Mouse (Mus musculus) adrenal gland, adult 18-20 months (tissue): ENCODE data around the gene Lexm. TPM values are rescaled to one million over a fixed set of nuclear protein-coding genes. Genes with fewer than 3 reads are reported as not detected.

Source experiments
- DNase-seq, 2 experiments: peaks; one replicate each; pipeline ENCODE4 v3.0.0; 2021 to 2022; ENCODE audit warnings: low spot score in 2 of 2
- total RNA-seq, 2 experiments: library from RNA; stranded (reverse); gene quantifications; 1 replicate in 1 of 2; 2 replicates in 1 of 2; pipeline ENCODE4 v1.2.3; 2021

The Lexm gene
- total RNA-seq, 2 experiments from 2014 or later: not detected

DNA sequence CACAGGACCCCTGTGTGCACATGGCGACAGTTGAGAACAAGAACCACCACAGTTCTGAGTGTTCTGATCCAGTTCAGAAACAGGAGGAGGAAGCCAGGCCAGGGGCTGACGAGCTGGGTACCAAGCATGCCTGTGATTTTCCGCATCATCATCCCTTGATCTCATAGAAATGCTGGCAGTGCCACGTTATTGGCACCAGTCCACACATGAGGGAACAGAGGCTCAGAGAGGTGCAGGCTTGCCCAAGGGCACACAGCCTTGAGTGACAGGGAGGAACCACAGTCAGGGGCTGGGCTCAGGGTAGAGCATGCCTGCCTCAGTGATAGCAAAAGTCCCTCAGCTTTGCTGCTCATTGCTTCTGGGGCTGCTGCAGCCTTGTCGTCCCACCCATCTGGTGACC is 10.8 kb upstream of the Lexm start:
- no peak for DNase-seq

DNA sequence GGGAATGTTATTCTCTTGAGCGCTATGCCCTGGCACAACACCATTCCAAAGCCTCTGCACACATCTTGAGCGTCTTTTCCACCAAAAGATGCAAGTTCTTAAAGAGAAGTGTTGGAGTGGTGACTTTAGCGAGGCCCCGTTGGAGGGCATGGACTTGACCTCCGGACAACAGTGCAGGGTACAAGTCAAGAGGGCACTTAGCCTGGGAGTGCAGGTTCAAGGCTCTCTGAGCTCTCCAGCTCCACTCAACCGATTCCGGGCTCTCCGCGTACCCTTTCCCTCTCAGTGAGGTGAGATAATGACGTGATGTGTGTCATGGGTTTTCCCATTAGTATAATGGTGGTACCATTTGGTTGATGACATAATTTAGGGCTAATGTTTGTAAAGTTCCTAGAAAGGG is 7.2 kb upstream of the Lexm start:
- no peak for DNase-seq

DNA sequence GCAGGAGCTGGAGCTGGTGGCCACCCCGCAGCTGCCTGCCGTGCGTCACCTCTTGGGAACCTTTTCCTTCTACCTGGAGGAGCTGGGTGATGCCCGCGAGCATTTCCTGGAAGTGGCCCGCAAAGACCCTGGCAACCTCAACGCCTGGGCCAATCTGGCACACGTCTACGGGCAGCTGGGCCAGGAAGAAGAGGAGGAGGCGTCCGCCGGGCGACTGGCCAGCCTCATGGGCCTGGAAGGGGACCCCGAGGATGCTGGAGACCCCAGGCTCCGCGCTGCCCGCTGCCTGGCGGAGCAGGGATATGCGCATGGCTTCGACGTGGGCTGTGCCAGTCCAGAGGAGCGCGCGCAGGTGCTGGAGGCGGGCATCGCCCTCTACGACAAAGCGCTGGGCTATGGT is 5.7 kb upstream of the Lexm start:
- no peak for DNase-seq

DNA sequence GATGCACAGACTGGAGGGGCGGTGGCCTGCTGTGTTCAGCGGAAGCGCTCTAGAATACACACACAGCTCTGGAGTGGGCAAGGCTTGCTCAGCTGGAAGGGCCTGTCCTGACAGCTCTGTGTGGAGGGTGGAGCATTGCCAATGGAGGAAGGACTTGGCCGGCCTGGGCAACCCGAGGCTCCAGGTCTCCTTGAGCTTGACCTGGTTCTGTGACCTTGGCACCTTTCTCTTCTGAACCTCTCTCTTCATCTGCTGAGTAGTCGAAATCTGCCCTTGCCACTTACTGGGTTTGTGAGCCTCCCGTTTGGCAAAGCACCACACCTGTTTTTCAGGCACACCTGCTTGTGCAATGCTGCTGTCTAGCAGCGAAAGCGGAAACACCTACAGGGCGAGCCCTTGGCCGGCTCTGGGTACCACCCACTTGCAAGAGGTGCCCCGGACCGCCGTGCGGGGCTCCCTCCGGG is 5.0 kb upstream of the Lexm start, which contains the start of gene Ttc22:
TSS of gene Ttc22 (plus strand) at position 403 of the 464 bp plus-strand sequence.
- DNase-seq: no peak

DNA sequence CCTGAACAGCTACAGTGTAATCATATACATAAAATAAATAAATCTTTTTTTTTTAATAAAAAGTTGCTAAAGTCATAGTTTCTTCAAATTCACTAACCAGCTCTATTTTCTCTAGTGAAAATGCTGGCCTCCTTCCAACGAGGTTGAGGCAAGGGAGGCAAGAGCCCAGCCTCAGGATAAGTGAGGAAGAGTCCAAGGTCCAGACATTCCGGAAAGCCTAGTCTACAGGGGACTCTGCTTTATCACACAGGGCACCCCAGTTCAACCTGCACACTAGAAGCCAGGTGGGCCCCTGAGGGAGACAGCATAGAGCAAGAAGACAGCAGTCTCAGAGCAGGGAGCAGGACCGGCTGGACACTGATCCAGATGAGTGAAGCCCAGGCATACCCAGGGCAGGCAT is 4.4 kb upstream of the Lexm start:
- no peak for DNase-seq

DNA sequence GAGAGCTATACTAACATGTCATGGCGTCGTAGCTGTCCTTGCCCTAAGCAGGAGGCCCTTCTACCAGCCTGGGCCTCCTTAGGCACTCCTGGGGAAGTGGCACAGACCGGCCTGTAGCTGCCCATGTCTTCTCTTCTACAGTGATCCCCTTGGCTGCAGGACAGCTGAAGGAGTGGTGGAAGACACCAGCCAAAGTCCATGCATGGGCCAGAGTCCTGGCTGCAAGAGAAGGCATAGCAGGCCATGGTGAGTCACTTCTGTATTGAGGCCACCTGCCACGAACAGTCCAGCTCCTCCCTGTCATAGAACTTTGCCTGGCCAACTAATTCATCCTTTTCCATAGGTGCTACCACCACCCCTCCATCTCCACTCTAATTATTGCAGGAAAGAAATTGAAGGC is 1.9 kb upstream of the Lexm start:
- no peak for DNase-seq

DNA sequence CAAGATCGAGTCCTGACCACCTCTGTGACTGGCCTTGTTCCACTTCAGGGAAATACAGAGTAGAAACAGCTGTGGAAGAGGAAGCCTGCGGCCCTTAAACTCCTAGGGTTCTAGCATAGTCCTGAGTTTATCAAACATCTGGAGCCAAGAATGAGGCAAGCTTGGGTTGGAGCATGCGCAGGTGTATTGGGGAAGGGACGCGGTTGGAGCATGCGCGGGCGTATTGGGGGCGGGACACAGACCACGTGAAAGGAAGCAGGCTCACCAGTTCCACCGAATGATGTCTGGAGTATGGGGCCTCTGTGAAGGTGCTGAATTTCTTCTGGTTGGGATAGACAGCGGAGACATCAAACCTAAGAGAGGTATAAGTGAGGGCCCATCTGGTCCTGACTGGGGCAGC is 1.4 kb downstream of the Lexm start:
- no peak for DNase-seq

DNA sequence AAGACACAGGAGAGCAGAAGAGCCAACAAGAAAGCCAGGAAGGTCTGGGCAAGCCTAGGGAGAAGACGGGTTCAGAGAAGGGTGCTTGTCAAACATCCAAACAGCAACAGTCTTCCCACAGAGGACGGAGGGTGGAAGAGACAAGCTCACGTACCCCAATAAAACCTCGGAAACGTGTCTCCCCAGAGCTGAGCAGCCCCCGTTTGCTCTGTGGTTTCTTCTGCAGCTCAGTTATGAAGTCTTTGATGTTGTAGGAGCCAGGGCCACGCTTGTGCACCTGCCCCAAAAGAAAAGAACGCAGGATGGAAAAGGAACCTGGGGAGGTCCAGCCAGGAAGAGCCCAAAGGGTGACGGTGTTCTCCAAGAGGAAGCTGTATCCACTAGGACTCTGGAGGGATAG is 2.2 kb downstream of the Lexm start:
- no peak for DNase-seq

DNA sequence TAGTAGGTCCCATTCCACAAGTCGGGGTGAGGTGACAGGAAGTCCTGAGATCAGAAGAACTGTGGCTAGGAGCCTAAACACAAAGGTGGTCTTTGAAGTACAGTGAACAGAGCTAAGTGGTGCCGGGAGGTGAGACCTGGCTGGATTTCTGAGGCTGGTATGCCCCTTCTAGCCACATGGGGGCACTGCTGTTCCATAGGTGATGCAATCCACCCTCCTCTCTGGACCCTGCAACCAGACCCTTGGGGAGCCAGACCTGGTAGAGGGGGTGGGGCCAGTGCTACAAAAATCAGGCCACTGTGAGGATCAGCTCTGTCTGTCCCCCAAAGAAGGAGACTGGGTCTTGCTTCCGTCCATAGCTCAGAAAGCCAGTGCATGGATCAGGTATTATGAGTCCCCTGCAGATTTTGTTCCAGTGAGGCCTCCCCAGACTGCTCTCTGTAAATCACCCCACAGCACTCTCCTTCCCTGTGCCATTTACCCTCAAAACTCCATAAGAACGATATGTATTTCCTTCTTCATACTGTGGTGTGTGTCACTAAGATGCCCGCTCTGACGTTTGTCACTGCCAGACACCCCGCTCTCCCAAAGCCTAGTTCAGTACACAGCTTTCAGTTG is 2.8 kb downstream of the Lexm start:
- DNase-seq: peak; percentile 58 to 59

DNA sequence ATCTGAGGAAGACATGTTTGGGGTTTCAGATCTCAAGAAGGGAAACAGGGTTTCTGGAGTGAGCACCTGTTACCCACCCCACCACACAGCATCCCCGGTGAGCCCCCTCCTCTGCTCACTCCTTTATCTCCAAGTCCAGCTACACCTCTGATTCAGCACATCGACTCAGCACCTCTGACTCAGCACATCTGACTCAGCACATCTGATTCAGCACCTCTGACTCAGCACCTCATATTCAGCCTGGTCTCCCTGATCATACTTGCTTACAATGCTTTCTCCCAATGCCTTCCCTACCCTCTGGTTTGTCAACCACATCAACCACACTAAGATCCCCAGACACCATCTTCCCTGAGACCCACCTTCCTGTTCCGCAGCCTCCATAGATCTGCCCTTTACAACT is 3.5 kb downstream of the Lexm start:
- DNase-seq: peak in 1 of 2 experiments; percentile 32

DNA sequence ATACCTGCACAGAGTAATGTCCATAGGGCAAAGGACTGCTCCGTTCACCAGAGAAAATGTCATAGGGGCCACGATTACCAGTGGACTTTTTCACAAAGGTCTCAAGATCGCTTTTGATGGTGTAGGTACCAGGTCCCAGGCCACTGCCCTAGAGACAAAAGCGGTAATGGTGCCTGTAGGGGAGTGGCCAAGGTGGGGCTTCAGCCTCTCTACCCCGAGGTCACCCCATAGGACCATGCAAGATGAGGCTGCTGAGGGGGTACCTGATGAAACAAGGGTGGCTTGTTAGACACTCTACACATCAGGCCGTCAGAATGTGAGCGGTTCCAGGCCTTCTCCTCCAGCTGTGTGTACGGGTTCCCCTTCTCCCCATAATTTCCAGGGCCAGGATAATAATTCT is 3.9 kb downstream of the Lexm start:
- no peak for DNase-seq

DNA sequence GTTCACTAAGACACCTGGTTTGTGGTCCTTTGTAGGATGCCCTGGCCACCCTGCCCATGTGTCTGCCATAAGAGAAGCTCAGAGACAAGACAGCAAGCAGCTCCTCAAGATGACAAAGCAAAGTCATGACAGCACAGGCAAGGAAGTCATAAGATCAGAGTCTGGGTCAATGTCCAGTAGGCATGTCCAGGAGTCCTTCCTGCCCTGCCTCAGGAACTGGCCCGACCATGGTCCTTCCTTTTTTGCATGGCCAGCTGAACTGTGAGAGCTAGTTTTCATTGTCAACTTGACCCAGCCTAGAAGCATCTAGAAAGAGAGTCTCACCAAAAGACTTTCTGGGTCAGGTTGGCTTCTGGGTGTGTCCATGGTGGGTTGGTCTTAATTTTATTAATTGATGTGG is 9.1 kb downstream of the Lexm start:
- DNase-seq: no peak

DNA sequence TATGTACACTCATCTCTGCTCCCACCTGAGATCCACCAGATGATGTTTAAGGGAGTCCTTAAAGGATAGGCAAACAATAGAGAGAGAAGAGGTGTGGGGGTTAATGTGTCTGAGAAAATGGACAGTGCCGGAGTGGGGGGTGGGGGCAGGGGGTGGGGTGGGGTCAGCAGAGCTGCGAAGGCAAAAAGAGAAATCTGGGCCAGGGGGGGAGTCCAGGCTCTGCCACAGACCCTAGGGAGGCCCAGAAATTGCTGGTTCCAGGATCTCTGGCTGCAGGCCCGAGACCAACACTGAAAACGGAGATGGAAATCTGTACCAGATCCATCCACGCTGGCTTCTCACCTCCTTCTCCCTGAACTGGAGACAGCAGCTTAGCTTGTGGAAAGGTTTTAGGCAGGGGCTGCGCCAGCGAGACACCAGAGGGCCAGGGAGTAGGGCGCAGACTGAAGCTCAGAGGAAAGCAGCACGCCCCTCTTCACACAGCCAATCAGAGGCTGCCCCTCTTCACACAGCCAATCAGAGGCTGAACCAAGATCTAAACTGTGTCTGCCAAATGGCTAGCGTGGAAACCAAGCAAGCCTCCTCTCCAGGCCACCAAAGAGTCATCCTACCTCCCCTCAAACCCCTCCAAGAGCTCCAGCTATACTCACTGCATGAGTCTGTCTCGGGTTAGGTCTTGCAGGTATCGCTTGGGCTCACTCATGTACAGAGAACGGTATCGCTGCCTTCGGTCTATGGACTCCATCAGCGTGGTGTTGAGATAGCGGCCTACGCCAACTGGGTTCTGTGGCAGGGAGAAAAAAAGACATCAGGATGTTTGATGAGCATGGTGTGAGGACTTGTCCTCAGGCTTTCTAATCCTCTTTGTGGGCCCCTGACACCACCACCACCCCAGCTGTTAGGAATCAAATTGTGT is 10.1 kb downstream of the Lexm start:
- no peak for DNase-seq

DNA sequence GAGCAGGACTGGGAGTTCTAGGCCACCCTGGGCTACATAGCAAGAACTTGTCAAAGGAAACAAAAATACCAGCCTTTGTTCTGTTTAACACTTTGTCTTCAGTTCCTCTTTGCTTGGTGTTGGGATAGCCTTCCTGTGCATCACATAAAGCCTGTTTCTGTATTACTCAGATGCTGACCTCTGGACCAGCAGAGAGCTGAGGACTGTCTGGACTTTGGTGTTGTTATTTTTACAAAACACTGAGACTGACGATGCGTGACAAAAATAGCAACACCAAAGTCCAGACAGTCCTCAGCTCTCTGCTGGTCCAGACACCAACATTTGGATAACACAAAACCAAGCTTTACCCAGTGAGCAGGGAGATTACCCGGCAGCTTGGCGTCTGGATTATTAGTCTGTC is 16.3 kb downstream of the Lexm start:
- no peak for DNase-seq

DNA sequence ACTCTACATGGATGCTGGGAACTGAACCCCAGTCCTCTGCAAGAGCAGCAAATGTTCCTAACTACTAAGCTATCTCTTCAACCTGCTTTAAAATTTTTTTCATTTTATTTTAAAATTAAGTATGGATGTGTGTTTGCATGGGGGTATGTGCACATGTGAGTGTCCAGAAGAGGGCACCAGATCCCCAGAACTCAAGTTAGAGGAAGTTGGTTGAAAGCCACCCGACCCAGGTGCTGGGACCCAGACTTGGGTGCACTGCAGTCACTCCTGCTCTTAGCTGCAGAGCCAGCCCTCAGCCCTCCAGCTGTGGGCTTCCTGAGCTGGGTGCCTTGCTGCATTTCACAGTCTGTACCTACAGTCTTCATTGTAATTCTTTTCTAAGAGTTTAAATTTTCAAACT is 17.6 kb downstream of the Lexm start:
- no peak for DNase-seq

DNA sequence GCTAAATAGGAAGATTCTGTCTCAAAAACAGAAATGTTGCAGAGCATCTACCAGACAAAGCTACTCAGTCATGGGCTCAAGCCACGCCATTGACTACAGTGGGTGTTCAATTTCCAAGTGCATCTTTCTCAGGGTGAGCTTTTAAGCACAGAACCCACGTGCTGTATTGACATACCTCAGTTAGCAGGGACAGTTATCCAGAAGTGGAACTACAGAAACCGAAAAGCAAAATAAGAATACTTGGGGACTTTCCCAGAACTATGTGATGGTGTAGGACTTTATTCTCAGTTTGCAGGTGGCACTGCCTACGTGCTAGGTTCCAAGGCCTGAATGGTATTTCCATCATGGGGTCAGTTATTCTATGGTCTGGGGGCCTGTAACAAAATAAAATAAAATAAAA is 19.3 kb downstream of the Lexm start:
- DNase-seq: no peak

DNA sequence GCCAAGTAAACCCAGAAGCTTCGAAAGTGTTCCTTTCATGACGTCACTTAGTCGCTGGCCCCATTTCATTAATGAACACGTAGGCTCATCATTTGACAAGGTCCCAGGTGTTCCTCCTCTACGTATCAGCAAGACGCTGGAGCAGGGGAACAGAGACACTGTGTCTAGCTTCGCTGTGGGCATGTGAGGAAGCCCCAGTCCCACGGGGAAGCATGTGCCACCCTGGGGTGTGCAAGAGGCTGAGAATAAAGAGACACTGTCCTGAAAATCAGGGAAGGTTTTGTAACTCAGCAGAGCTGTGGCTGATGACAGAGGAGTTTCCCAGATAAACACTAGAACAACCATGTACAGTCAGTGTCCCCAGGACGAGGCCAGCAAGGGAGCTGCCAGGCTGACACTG is 20.0 kb downstream of the Lexm start:
- DNase-seq: no peak

DNA sequence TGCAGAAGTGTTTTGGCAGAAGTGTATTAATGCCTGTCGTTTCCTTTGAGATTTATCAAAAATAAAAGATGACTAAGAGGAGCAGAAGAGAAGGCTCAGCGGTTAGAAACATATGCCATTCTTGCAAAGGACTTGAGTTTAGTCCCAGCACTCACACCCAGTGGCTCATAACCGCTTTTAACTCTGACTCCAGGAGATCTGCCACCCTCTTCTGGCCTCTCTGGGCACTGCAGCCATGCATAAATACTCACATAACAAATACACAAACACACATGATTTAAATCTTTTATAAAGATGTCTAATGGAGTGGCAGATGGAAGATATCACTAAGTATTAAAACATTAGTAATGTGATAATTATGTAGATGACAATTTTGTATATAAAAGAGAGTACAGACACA is 20.8 kb downstream of the Lexm start:
- no peak for DNase-seq

DNA sequence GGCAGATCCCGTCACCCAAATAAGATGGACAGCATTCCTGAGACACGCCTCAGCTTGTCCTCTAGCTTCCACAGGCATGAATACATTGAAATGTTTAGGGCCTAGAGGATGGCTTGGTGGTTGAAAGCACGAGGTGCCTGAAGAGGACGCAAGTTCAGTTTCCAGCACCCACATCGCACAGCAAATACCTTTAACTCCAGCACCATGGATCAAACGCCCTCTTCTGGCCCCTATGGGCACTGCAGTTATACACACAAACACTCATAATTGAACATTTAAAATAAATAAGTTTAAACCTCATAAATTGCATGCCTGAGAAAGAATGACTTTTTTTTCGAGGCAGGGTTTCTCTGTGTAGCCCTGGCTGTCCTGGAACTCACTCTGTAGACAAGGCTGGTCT is 23.4 kb downstream of the Lexm start:
- no peak for DNase-seq

DNA sequence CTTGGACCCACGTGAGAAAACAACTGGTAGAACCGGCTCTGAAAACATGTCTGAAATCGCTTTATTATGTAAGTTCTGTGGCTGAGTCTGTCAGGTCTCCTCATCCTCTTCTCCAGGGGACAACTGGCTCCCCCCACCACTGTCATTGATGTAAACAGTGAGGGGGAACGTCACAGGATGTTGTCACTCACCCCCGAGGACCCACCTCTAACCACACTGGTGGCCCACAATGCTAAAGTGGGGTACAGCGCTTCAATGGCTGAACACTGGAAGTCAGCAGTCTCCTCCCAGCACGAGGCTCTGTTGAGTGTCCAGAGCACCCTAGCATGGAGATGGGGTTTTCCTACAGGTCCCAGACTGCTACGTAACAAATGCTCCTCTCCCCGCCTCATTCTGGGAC is 26.2 kb downstream of the Lexm start:
- DNase-seq: no peak

DNA sequence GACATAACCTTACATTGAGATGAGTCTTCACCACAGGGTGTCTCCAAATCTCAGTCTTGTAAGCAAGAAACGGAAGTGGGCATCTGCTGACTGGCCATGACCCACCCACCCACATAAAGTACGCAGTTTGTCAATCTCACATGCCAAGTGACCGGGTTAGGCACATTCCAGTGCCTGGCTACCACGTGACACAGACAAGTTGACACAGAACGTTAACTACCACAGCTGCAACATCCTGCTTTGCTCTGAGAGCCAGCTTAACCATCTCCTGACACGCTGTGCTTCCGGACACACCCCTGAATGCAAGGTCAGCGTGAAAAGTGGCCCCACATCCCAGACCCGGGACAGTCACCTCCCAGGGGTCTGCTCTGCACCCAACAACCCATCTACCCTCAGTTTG is 26.9 kb downstream of the Lexm start:
- DNase-seq: no peak

DNA sequence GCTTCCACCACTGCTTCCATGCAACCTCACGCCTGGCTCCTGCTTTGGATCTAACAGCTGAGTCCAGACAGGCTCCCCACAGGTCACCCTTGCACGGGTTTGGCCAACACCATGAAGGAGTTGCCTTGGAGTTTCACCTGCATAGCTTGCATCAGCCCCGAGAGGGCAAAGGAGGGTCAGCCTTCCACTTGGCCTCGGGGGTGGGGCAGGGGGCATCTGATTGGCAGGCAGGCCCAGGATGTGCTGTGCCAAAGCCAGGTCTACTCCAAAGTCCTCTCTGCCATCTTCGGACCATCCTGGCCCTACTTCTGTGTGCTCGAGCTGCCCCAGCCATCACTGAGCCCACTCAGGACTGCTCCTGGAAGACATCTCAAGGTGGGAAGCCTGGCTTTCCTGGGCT is 30.0 kb downstream of the Lexm start:
- DNase-seq: no peak

DNA sequence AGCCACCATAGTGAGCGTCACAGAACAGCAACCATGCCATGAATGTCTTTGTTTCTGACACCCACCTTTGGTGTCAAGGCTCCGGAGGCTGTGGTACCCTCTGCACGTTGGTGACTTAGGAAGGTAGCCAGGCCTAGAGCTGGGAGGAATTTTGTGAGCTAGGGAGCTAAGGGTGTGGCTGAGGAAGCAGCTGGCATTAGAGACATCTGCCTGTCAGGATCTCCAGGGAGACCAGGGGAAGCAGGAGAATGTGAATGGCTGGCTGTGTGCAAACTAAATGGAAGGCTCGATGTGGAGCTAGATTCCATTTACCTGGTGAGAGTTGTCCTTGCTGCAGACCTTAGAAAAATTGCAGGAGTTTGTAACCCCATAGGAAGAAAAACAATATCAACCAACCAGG is 32.4 kb downstream of the Lexm start:
- DNase-seq: no peak
